Comparison of ENCODE assay signal across 29 mouse cellular contexts in the genomic region with DNA sequence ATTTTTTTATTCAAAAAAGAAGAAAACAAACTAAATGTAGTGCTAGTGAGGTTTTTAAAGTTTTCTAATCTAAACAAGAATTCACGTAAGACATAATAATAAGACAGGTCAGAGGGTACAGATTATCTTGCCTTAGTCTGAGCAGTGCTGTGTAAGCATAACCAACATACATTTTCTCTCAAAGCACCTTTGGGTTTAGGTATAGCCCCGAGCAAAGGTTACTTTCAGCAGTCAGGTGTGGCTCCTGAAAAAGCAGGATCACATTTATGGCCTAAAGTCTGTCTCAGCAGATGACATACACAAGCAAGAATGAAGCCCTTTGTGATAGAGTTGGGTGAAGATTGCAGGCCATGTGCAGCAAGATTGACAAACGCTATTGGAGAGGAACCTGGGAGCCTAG.
"Had no signal": no experiment of that assay in that cellular context is flagged by ENCODE, and none has a peak within 500 bp of the region (broad histone marks: within the 10 kb centered on the region; RNA-seq: fewer than 3 reads in every experiment).

No protein-coding gene starts in this region.

- H3K4me2 ChIP-seq: embryonic facial prominence, embryonic 12.5 days; embryonic facial prominence, embryonic 13.5 days; embryonic facial prominence, embryonic 15.5 days; forebrain, embryonic 12.5 days; forebrain, embryonic 13.5 days; forebrain, embryonic 15.5 days had no signal

- H3K36me3 ChIP-seq: embryonic facial prominence, embryonic 10.5 days; embryonic facial prominence, embryonic 12.5 days; embryonic facial prominence, embryonic 13.5 days; embryonic facial prominence, embryonic 15.5 days; forebrain, embryonic 10.5 days; forebrain, embryonic 12.5 days; forebrain, embryonic 15.5 days had no signal

- H3K4me3 ChIP-seq: embryonic facial prominence, embryonic 10.5 days; embryonic facial prominence, embryonic 12.5 days; embryonic facial prominence, embryonic 13.5 days; embryonic facial prominence, embryonic 15.5 days; erythroblast, embryonic 14.5 days; forebrain, embryonic 10.5 days; forebrain, embryonic 12.5 days; forebrain, embryonic 13.5 days; forebrain, embryonic 15.5 days; gastrocnemius, adult 2 months had no signal

- H3K9ac ChIP-seq: embryonic facial prominence, embryonic 12.5 days; embryonic facial prominence, embryonic 13.5 days; embryonic facial prominence, embryonic 15.5 days; forebrain, embryonic 12.5 days; forebrain, embryonic 13.5 days; forebrain, embryonic 15.5 days; forebrain, postnatal 0 days had no signal

- ATAC-seq: forebrain, embryonic 13.5 days; forebrain, embryonic 14.5 days; forebrain, embryonic 15.5 days; forebrain, embryonic 16.5 days; forebrain, postnatal 0 days had no signal

- H3K27ac ChIP-seq: embryonic facial prominence, embryonic 10.5 days; embryonic facial prominence, embryonic 12.5 days; embryonic facial prominence, embryonic 13.5 days; embryonic facial prominence, embryonic 15.5 days; forebrain, embryonic 10.5 days; forebrain, embryonic 12.5 days; forebrain, embryonic 13.5 days; forebrain, embryonic 15.5 days; gastrocnemius, adult 2 months had no signal

- H3K27me3 ChIP-seq: embryonic facial prominence, embryonic 12.5 days; embryonic facial prominence, embryonic 13.5 days; embryonic facial prominence, embryonic 15.5 days; forebrain, embryonic 12.5 days; forebrain, embryonic 13.5 days; forebrain, embryonic 15.5 days had no signal

- DNase-seq: cerebellum, adult 18-20 months; cerebellum, adult 2 months; cerebellum, adult 8-10 months; cerebellum, adult 9-10 months; cerebellum, adult 9-11 months; cerebellum, postnatal 10 days; cerebellum, postnatal 14 days; cerebellum, postnatal 25 days; cerebellum, postnatal 36 days; embryo, embryonic 11 days; forebrain, postnatal 0 days; gastrocnemius, adult 2 months; gastrocnemius, postnatal 10 days; gastrocnemius, postnatal 14 days; gastrocnemius, postnatal 25 days; gastrocnemius, postnatal 36 days; heart, adult 11 months; heart, adult 18-20 months had no signal

- H3K9me3 ChIP-seq: embryonic facial prominence, embryonic 10.5 days; embryonic facial prominence, embryonic 12.5 days; embryonic facial prominence, embryonic 13.5 days; embryonic facial prominence, embryonic 15.5 days; forebrain, embryonic 10.5 days; forebrain, embryonic 12.5 days; forebrain, embryonic 13.5 days; forebrain, embryonic 15.5 days had no signal

- H3K4me1 ChIP-seq: embryonic facial prominence, embryonic 10.5 days; embryonic facial prominence, embryonic 12.5 days; embryonic facial prominence, embryonic 13.5 days; embryonic facial prominence, embryonic 15.5 days; forebrain, embryonic 10.5 days; forebrain, embryonic 12.5 days; forebrain, embryonic 13.5 days; forebrain, embryonic 15.5 days had no signal
